Mouse (Mus musculus) brain, adult 10 weeks (tissue): ENCODE data around the gene Rgs16. TPM values are rescaled to one million over a fixed set of nuclear protein-coding genes. Genes with fewer than 3 reads are reported as not detected.

Experiments used
- polyA plus RNA-seq: library from polyadenylated mRNA; stranded (reverse); fragments of 350-450 nt; fragmentation: Illumina TruSeq; extraction: RNeasy Lipid Tissue Mini Kit (QIAGEN cat#74804); gene quantifications from one replicate; pipeline ENCODE4 v1.2.3, GENCODE M21; 2015; ENCODE audit warnings: low read depth, low replicate concordance

Rgs16 gene
- polyA plus RNA-seq: 25.5 TPM

GRCm38 (mm10) chr1:153740145-153740544 is at the start of gene Rgs16:
Gene Rgs16 (plus strand): TSS chr1:153740349.

GRCm38 (mm10) chr1:153749211-153749801 is 9.2 kb downstream of the Rgs16 start, which contains the start of gene Rnasel:
Gene Rnasel (plus strand): TSS chr1:153749426.

Other genes with a start within 250 kb of the Rgs16 start
- 7.9 TPM for gene Npl, start 190.3 kb upstream of the Rgs16 start, polyA plus RNA-seq
- gene Rgs8, start 87.3 kb upstream of the Rgs16 start, polyA plus RNA-seq: 64.5 TPM
- 12.3 TPM for gene Rnasel, start 9.1 kb downstream of the Rgs16 start, polyA plus RNA-seq
- gene Rgsl1, start 103.8 kb downstream of the Rgs16 start, polyA plus RNA-seq: 1.6 TPM
- gene Teddm1b, start 134.0 kb downstream of the Rgs16 start, polyA plus RNA-seq: not detected
- not detected for gene Teddm1a, start 151.4 kb downstream of the Rgs16 start, polyA plus RNA-seq
- gene Glul, start 159.6 kb downstream of the Rgs16 start, polyA plus RNA-seq: 1,745 TPM
- 2.3 TPM for gene Teddm2, start 159.9 kb downstream of the Rgs16 start, polyA plus RNA-seq